In genomic region chr5:139932595-139933271, GRCm38 (mm10) we compare ENCODE assay signal across 8 mouse cellular contexts. TPM values are rescaled to one million over a fixed set of nuclear protein-coding genes. Genes with fewer than 3 reads are reported as not detected.
A peak's percentile ranks its signal among the peaks of the same experiment; 100 is the strongest.
DNase-seq lines count a peak whose midpoint lies in the region; ATAC-seq and TF ChIP-seq lines count a peak whose summit lies in the region.

No protein-coding gene starts in this region.

- peak; percentile 52; the same call in 1 of the 2 replicates for ATAC-seq in frontal cortex, adult (ENCODE audit: low TSS enrichment)
- ATAC-seq in limb, embryonic 14.5 days (ENCODE audit: low FRiP score, low read depth): peak; percentile 70
- ATAC-seq in neural tube, embryonic 14.5 days (ENCODE audit: low read depth): peak; percentile 73

- TF ChIP-seq CTCF in heart, adult 2 months (IDR thresholded peaks at IDR 0.05): no peak

- no peak for TF ChIP-seq POLR2A in heart, adult 2 months (IDR thresholded peaks at IDR 0.05; ENCODE audit: insufficient read depth, low read depth, low read length)
- no peak for TF ChIP-seq POLR2A in limb, embryonic 14.5 days (IDR thresholded peaks at IDR 0.05; ENCODE audit: borderline replicate concordance, extremely low read depth, insufficient read depth, insufficient read length)

- TF ChIP-seq EP300 in heart, adult 2 months (IDR thresholded peaks at IDR 0.05; ENCODE audit: insufficient read depth, low read depth, low read length): no peak

- DNase-seq in heart, adult 2 months: peak; percentile 44
- DNase-seq in heart, postnatal 25 days (ENCODE audit: low spot score): no peak
- DNase-seq in adrenal gland, postnatal 14 days: peak; percentile 88
- DNase-seq in kidney, adult 8-10 months: peak; percentile 71 to 85
- DNase-seq in limb, embryonic 14.5 days (ENCODE audit: low spot score): peak; percentile 76
- DNase-seq in thymus, postnatal 4 days: peak; percentile 81

- WGBS in heart, adult 2 months: 39% methylated on average over 13 of the region's 13 CpGs
- 36% methylated on average over 13 of the region's 13 CpGs for WGBS in limb, embryonic 14.5 days
- 37% methylated on average over 13 of the region's 13 CpGs for WGBS in neural tube, embryonic 14.5 days

- no peak overlapping the region for H3K4me3 ChIP-seq in heart, adult 2 months
- H3K4me3 ChIP-seq in limb, embryonic 14.5 days (replicated peaks; ENCODE audit: low read length): no peak overlapping the region
- H3K4me3 ChIP-seq in neural tube, embryonic 14.5 days (ENCODE audit: low read depth, low read length): no peak overlapping the region

- no peaks in the 10 kb centered on the region; the same call in 1 of the 2 replicates for H3K27me3 ChIP-seq in heart, adult 2 months (ENCODE audit: control insufficient read depth, insufficient read depth, low read length)
- H3K27me3 ChIP-seq in limb, embryonic 14.5 days (ENCODE audit: control insufficient read depth, insufficient read depth, low read length): no peaks in the 10 kb centered on the region
- no peaks in the 10 kb centered on the region for H3K27me3 ChIP-seq in neural tube, embryonic 14.5 days (ENCODE audit: control insufficient read depth, insufficient read depth, low read length)

- H3K27ac ChIP-seq in heart, adult 2 months: no peak overlapping the region
- H3K27ac ChIP-seq in limb, embryonic 14.5 days (replicated peaks; ENCODE audit: low read depth, low read length): no peak overlapping the region
- H3K27ac ChIP-seq in neural tube, embryonic 14.5 days (ENCODE audit: low read depth, low read length): 0 out of 2 replicates have a peak overlapping the region, but pooled peaks have one; percentile 22

- peaks cover 2% of the 10 kb centered on the region for H3K4me1 ChIP-seq in heart, adult 2 months (ENCODE audit: control insufficient read depth, insufficient read depth, low read length)
- H3K4me1 ChIP-seq in limb, embryonic 14.5 days (ENCODE audit: control insufficient read depth, insufficient read depth, low read length): peaks cover 21% of the 10 kb centered on the region
- H3K4me1 ChIP-seq in neural tube, embryonic 14.5 days (ENCODE audit: control insufficient read depth, insufficient read depth, low read length): peaks cover 21% of the 10 kb centered on the region

- intact Hi-C loops in heart, adult 2 months (cut with DNase I): loop anchor here (2.0 kb wide), 1 partner anchor 94 kb away; no protein-coding TSS in a partner anchor
- intact Hi-C loops in heart, postnatal 25 days (cut with DNase I): loop anchor here (5.0 kb wide), 1 partner anchor 95 kb away; no protein-coding TSS in a partner anchor

- no peaks in the 10 kb centered on the region for H3K79me2 ChIP-seq in heart, adult 2 months (replicated peaks; ENCODE audit: control insufficient read depth, insufficient read depth, low read length)

- no peak overlapping the region for H3K9ac ChIP-seq in heart, adult 2 months (ENCODE audit: low read depth, low read length)
- H3K9ac ChIP-seq in limb, embryonic 14.5 days (ENCODE audit: low read depth, low read length, severe bottlenecking): no peak overlapping the region
- H3K9ac ChIP-seq in neural tube, embryonic 14.5 days (replicated peaks; ENCODE audit: low read depth, low read length): no peak overlapping the region

- no peaks in the 10 kb centered on the region for H3K36me3 ChIP-seq in heart, adult 2 months (ENCODE audit: control insufficient read depth, insufficient read depth, low read length)
- no peaks in the 10 kb centered on the region for H3K36me3 ChIP-seq in limb, embryonic 14.5 days (ENCODE audit: control insufficient read depth, insufficient read depth, low read length)
- H3K36me3 ChIP-seq in neural tube, embryonic 14.5 days (ENCODE audit: control insufficient read depth, insufficient read depth, low read length): no peaks in the 10 kb centered on the region

- no peaks in the 10 kb centered on the region for H3K9me3 ChIP-seq in limb, embryonic 14.5 days (ENCODE audit: control insufficient read depth, low read length)
- no peaks in the 10 kb centered on the region for H3K9me3 ChIP-seq in neural tube, embryonic 14.5 days (ENCODE audit: control insufficient read depth, low read length)

- H3K4me2 ChIP-seq in limb, embryonic 14.5 days (replicated peaks; ENCODE audit: low read depth, low read length, severe bottlenecking): 0 out of 2 replicates have a peak overlapping the region, but pooled peaks have one; percentile 10
- peak overlapping the region; percentile 6; the same call in 1 of the 2 replicates for H3K4me2 ChIP-seq in neural tube, embryonic 14.5 days (ENCODE audit: low read depth, low read length)

RNA-seq across cellular contexts. Expression of gene Elfn1, which starts 25.0 kb away (rescaled TPM):
- total RNA-seq in heart, adult 2 months (2021): under 1 TPM in 1 of 2 experiments, not detected in 1; 0.14 TPM
- polyA plus RNA-seq in heart, adult 2 months (2012; rRNA removed): 0.18 and 0.25 TPM in 2 replicates
- under 1 TPM; 0.13 to 0.14 TPM for total RNA-seq in heart, postnatal 25 days (2021)
- 1.2 and 1.4 TPM in 2 replicates for total RNA-seq in adrenal gland, postnatal 14 days (2021)
- polyA plus RNA-seq in limb, embryonic 14.5 days (2012; rRNA removed): 3.7 and 4.6 TPM in 2 replicates
- polyA plus RNA-seq in limb, embryonic 14.5 days (2014; fragmentation: Nextera tagmentation; extraction: Ambion mirVana): 0.92 and 1.4 TPM in 2 replicates
- polyA plus RNA-seq in neural tube, embryonic 14.5 days (2014; fragmentation: Nextera tagmentation; extraction: Ambion mirVana): 4.7 and 5.1 TPM in 2 replicates
